Mouse (Mus musculus): ENCODE measurements at regions not wholly inside any gene's neighbourhood (a gene's known extent, or its start where the extent isn't known, plus 50 kb on each side); places are given as distances from the start of the nearest gene placed in this dataset.
A peak's percentile ranks its signal among the peaks of the same experiment; 100 is the strongest.
"Not testable (repeated sequence)": the region's sequence is repeated elsewhere in the genome, so short reads cannot be mapped to it uniquely, and the experiment has no call there.

DNA sequence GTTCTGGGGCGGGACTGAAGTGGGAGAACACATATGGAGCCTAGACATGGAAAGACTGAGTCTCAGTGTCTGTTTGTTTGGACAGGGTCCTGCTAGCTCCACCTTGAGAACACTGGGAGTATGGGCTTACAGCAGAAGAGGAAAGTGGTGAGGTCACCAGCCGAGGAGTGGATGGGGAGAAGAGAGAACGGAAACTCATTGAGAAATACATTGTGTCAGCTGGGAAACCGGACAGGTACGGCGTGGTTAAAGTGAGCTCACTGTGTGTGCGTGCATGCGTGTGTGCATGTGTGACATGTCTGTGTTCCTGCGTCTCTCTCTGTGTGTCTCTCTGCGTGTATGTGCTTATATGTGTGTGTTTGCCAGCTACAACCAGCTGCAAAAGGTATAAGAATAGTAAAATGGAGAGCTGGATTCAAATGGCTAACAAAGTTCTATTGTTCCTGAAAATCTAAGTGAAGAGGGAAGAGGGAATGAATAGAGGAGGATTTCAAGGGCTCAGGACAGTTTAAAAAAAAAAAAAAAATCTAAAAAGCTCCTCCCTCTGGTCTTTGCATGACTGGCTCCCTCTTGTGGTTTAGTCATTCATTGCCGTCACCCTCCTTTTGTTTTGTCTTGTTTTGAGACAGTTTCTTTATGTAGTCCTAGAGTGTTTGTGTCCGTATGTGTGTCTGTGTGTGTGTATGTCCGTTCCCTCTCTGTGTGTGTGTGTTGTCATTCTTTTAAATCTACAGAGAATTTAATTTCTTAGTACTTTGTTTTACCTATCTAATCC, 52.0 kb upstream of the Ak4 start:
- DNase-seq = peak; percentile 87

DNA sequence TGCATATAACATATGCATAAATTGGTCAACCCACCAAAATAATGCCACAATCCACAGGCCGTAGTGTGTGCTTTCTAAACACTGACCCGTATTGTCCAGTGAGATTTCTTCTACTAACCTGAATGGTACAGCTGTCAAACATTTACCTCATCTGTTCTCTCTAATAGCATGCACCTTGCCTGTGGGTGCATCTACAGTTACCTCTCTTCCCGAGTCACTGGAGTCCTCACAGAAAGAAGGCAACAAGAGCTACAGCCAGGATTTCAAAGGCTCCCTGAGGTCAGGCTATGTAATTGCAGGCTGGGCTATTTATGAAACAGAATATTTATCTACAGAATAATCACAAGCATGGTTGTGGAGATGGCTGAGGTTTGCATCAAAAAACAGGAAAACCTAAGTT, 53.8 kb upstream of the Ak4 start:
- DNase-seq = no peak

DNA sequence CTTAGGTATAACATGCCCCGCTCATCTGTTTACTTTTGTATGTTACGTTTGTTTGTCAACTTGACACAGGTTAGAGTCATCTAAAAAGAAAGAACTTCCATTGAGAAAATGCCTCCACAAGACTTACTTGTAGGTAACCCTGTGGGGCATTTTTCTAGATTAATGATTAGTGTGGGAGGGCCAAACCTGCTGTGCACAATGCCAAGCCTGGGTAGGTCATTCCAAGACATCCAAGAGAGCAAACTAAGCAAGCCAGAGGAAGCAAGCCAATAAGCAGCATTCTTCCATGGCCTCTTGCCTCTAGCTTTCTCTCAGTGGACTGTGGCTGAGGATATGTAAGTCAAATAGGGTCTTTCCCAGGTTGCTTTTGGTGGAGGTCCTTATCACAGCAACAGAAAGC, 54.4 kb upstream of the Ak4 start:
- no peak for DNase-seq

DNA sequence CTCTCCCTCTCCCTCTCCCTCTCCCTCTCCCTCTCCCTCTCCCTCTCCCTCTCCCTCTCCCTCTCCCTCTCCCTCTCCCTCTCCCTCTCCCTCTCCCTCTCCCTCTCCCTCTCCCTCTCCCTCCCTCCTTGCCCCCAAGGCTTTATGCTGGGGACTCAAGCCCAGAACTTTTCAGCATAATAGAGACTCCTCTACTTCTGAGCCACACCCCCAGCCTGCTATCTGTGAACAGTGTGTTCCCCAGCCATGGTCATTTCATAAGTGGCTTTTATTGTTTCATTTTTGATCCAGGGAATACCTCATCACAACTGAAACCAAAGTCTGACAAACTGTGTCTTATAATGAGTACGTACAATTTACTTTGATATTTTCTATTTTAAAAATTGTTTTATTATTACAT, 55.8 kb upstream of the Ak4 start:
- not testable (repeated sequence) for DNase-seq

DNA sequence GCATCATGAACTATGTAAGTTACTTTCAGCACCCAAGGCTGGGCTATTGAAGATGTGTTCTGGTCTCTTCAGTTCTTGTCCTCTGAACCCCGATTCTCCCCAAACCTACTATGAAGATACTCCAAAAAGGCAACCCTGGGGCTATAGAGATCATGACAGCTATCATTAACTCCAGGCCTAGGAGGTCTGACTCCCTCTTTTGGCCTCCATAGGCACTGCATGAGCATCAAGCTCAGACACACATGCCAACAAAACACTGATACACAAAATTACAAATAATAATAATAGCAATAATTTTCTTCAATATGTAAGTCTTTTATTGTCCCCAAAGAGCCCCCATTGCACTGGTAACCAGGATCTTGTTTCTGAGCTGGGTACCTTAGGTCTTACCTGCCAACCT, 57.3 kb upstream of the Ak4 start:
- DNase-seq = peak; percentile 29

DNA sequence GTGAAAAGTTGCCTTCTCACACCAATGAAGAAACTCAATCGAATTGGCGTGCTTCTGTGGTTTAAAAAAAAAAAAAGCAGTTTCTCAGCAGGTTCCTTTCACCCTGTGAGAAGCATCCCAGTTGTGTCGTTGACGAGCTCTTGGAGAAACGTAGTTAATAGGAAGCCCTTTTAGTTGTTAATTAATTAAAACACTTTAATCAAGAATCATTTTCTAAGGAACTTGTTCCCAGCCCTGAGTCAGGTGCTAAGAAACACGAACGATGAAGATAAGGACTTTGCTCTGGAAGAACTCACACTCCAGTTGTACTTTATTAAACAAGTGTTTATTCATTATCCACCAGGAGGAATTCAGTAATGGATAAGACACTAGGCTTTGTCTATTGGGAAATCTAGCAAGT, 58.8 kb upstream of the Ak4 start:
- no peak for DNase-seq

DNA sequence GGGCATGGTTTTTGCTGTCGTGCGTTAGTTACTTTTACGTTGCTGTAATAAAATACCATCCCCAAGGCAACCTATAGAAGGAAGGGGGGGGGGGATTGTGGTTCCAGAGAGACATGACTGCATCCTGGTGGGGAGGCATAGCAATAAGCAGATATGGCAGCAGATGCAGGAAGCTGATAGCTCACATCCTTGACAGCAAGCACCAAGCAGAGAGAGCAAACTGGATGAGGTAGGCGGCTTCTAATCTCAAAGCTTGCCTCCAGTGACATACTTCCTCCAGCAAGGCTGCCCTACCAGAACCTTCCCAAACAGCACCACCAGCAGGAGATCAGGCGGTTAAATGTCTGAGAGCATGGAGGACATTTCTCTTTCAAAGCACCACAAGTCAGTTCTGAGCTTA, 60.0 kb upstream of the Ak4 start:
- DNase-seq = no peak

DNA sequence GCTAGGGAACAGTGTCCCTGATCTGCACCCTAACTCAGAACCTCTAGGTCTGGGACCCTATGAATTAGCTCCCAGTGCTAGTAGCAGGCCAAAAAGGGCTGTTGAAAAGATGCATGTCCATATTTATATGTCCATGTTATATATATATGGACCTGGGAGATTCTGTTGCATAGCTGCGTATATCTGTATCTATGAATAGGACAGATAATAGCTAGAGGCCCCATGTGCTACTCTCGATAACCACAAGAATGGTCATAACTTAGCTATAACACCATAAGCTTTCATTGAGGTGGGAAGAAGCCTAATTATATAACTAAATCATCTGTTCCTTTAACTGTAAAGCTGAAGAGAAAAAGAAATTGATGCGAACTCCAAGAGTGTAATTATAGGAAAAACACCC, 60.6 kb upstream of the Ak4 start:
- no peak for DNase-seq

DNA sequence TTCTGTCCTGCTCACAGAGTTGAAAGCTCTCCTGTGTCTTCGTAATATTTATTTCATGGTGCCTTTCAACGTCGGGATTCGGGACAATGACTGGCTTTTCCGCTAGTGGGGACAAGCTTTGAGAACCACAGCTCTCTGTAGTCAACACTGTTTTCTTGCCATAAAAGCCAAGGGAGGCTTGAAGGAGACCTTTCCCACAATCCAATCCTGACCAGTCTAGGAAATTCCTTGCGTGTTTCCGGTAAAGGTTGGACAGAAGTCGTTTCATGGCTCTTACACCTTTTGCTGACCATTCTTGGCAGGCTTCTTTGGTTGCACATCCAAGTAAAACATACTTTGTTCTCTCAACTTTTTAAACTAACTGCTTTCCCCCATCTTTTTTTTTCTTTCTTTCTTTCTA, 61.2 kb upstream of the Ak4 start:
- peak; percentile 14 for DNase-seq

DNA sequence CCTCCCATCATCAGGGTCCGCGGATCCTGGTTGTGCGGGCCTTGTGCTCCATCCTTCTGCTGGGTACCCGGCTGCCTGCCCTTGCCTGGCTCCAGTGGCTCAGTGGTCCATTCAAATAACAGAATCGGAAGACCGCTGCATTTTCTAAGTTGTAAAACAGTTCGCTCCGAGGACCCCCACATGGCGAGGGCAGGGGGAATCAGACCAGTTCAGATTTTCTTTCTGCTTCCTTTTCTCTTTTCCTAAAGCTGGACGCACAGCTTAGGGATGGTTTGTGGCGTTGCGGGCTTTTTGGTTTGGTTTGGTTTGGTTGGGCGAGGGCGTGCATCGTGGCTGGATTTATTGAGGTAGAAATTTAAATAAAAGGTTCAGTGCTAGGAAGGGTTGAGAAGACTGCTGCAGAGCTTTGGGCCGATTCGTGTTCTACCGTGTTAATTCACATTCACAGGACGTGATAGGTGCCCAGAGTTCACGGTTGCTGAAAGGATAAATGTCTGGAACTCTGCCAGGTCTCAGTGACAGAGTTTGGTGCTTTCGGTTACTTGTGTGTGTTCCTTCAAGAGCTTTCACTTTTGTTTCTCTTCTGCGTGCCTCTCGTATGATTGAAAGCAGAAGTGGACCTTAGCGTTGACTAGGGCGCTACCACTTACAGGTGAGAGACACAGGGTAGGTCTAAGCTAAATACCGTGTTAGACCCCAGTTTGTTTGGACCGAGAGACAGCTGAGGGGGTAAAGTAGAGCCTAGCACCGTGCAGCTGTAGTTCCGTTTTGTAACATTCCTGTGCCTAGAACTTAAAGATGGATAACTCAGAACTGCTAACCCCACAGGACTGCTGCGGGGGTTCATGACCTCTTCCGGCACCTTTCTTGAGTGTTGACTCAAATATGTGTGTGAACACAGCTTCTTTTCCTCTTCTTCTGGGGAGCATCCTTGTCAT, 61.9 kb upstream of the Ak4 start:
- DNase-seq = peak; percentile 85

DNA sequence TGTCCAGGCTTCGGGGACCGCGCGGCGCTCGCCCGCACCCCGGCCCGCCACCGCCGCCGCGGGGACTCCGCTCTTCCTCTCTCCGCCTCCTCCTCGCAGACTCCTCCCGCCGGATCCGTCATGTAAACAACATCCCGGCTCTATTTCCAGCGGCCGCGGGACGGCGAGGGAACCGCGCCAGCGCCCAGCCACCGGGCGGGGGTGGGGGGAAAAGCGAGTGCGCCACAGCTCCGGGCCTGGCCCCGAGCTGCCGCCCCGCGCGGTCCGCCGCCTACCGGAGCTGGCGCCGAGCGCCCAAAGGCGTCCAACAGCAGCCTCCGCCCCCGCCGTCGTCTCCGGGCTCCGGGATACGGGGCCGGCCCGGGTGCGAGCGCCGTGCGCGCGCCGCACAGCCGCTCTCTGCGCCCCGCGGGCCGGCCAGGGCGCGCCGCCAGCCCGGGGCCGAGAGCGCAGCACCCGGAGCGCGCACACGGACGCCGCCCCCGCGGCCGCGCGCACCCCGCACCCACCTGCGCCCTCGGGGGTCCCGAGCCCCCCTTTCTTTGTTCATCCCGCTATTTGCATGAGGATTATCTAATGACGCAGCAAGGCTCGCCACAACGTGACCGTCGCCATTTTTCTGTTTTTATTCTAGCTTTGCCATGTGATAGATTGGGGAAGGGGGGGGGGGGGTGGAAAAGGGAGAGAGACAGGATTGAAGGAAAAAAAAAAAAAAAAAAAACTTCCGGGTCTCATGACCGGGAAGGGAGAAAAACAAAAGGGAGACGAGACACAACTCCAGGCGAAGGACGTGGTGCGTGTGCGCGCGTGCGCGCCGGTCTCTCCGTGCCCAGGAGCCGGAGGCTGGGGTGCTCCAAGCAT, 62.8 kb upstream of the Ak4 start:
- peak; percentile 93 for DNase-seq

DNA sequence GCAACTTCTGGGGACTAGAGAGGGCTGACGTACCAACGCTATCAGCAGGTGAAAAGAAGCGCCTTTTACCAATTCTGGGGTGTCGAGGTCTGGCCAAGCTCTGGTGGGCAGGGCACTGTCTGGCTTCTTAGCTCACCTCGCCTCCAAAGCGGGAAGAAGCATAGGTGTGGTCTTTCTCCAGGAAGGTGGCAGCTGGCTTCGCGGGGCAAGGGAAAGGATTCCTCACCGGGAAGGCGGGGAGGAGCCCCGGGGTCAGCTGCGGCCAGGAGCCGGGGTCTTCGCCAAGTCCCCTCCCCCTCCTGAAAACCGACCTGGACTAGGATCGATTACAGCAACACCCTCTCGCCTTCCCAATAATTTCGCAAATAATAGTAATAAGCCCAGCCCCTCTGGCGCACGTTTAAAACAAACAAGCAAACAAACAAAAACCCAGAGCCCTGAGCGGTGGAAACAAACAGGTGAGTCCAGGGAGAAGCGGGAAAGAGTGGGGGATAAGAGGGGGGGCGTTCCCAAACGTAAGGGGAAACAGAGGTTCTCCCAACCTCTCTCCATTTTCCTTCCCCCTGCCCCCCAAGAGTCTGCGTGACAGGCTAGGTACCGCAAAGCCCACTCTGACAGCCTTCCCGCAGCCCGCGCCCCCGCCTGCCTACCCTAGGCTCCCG, 63.5 kb upstream of the Ak4 start:
- DNase-seq = peak; percentile 40

DNA sequence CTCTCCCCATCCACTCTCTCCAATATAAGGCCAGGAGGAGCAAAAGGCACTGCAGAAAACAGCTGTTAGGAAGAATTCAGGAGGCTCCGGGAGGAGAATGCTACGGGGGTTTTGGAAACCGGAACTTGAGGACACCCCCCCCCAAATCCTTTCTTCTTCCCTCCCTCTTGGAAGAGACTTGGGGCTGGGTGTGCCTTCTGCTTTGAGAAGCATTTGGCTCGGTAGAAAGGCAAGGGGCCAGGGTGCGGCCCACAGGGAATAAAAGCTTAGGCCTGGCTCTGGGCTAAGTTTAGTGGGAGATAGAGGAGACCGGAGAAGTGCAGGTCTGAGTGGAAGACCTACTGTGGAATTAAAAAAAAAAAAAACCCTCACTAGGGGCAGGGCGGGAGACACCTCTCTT, 64.1 kb upstream of the Ak4 start:
- DNase-seq = peak; percentile 70

DNA sequence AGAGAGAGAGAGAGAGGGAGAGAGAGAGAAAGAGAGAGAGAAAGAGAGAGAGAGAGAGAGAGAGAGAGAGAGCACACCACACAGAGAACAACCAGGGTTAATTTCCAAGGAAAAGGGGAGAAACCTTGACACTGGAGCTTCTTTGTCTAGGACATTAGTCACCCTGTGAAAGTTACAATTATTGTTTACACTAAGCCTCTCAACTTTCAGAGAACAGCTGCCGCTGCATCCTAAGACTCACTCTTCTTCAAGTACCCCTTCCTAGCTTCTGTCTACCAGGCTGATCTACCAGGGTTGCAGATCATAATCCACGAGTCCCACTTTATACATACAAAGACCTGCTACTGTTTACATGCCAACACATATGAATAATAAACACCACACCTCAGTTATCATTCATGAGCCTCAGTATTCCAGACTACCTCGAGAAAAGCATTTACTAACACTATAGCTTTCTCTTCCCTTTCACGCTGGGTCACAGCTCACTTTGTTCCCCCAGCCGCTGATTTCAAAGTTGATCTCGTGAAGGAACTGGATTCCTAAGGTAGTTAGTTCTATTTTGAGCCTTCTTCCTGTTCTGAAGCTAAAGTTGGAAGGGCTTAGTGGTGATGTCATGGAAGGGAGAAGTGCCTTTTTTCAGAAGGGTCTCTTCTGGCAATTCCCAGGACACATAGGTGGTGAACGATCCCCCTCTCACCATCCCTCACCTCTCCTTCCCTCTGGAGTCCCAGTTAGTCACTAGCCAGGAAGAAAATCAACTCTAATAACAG, 64.8 kb upstream of the Ak4 start:
- DNase-seq = peak; percentile 16

DNA sequence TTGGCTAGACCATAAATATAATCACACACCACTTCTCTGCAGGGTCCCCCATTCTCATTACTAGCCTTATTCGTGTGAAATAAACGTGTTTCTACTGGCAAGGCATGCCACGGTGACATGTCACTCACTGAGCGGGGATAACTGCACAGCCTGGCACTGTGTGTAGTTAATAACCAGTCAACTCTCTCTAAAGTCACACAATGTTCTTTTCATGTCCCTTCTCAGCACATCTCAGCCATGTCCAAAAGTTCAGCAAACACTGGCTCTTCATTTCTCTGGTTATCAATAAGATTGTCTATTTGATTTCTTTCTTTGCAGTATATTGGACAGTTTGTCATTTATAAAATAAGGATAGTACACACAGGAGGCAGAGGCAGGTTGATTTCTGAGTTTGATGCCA, 66.9 kb upstream of the Ak4 start:
- DNase-seq = no peak

DNA sequence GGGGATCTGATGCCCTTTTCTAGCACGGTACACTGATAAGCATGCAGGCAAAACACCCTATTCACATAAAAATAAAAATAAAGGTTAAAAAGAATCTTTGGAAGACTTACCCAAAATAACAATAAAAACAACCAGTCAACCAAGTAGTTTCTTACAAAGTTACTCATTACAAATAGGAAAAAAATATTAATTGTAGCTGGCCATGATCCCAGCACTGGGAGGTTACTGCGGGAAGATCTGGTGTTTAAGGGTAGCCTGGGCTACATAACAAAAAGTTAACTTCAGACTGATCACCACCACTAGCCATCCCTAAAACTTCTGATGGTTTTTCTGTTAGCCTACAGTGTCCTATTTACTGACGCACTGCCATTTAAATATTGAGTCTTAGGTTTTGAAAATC, 67.4 kb upstream of the Ak4 start:
- no peak for DNase-seq

DNA sequence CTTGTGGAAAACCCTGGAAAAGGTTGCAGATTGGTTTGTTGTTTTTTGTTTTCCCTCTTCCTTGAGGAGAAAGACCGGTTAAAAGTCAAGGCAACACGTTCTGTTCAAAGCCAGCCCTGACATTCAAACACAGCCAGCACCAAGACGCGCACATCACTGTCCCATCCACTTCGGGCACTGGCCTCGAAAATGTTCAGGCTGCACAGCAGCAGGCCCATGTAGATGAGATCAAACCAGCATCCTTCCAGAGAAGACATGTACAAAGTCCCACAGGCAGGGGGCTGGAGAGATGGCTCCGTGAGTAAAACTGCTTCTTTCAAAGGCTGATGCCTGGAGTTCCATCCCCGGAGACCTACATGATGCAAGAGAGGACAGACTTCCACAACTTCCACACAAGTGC, 68.4 kb upstream of the Ak4 start:
- DNase-seq = no peak

DNA sequence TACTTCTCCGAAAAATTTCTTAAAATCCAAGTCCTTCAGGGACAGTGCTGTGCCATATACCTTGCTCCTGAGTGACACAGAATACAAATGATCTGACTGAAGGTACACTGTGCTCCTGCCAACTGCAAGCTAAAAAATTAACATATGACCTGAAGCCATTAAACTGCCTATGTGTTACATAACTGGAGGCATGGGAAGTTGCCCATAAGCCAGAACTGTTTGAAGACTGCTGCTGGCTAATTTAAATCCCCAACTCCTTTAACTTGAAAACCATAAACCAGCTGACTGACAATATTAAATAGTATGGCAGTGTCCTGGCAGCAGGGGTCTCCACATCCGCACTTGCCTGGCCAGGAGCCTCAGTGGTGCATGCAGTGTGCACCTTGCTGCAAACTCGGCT, 68.9 kb upstream of the Ak4 start:
- no peak for DNase-seq

DNA sequence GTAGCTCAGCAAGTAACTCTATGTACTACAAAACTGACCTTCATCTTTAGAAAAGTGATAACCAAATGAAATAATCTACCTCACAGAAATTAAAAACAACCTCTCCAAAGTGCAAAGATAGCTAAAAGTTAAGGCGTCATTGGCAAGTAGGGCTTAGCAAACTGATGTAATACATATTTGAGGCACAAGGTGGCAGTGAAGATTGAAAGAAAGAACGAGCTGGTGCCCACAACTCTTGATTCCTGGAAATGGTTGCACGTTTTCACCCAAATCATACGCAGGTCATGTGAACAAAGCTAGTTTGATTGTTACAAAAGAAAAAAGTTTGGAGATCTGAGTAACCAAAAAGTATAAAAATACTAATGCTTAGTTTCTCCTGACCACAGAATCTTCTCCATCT, 69.7 kb upstream of the Ak4 start:
- DNase-seq = peak; percentile 90

DNA sequence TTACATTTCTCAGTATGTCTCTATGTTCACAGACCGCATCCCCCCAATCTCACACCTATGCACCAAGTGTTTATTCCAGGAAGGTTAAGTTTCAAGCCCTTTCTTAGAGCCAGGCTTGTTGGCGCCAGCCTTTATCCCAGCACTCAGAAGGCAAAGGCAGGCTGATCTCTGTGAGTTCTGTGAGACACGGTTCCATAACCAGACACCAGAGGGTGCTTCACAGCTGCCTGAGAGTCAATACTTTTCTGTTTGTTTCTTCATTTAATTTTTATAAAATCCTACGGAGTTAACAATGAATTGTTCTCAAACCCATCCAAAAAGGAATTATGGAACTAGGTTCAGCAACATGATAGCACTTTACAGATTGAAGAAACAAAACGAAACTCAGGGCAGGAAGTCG, 71.8 kb upstream of the Ak4 start:
- no peak for DNase-seq

DNA sequence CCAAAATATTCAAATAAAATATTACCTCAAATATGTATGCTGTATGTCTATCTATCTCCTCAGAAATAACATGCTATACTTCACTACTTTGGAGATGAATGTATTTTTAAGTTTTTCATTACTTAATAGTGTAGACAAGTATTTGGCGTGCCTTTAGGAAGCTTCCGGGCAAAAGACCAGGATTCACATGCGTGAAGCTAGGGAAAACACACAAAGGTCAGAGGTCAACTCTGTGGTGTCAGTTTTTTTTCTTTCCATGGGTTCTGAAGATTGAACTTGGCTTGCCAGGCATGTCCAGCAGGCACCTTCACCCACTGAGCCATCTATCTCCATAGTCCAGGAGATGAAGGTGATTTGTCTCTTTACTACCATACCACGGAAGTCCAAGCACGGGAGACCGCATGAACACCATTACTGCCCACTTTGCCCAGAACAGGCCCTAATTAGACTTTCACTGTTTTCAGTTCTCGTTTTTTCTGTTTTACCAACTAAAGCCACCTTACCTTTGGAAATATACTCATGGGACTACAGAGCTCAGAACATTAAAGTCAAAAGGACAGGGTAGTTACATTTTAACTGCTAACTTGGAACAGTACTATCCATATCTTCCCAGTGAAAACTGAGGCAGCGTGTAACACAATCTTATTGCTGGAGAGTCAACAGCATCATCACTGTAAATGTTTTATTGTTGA, 76.9 kb upstream of the Ak4 start:
- no peak for DNase-seq

Data from lung, postnatal 36 days (tissue).